Mouse (Mus musculus) hindbrain, embryonic 12.5 days (tissue): Measurements from ENCODE around the gene Acbd6. TPM values are rescaled to one million over a fixed set of nuclear protein-coding genes. Genes with fewer than 3 reads are reported as not detected.
A peak's percentile ranks its signal among the peaks of the same experiment; 100 is the strongest.

Experiments
- ATAC-seq: fragments of 200-750 bp; cut with Nextera tagmentation; 2 replicates; pipeline ENCODE4 v1.8.0; 2017; ENCODE audit warnings: moderate TSS enrichment; ENCODE audit not compliant: low FRiP score
- H3K27ac ChIP-seq: fragments of 300-500 bp; sonication (generic); 2 replicates; pipeline ENCODE4 v1.5.1; 2016; ENCODE audit warnings: mild to moderate bottlenecking
- H3K27me3 ChIP-seq: fragments of 300-500 bp; sonication (generic); 2 replicates; pipeline ENCODE4 v1.6.1; 2016; ENCODE audit warnings: mild to moderate bottlenecking
- H3K36me3 ChIP-seq: fragments of 300-500 bp; sonication (generic); 2 replicates; pipeline ENCODE4 v1.6.1; 2016; ENCODE audit warnings: mild to moderate bottlenecking
- H3K4me1 ChIP-seq: fragments of 300-500 bp; sonication (generic); 2 replicates; pipeline ENCODE4 v1.6.1; 2016
- H3K4me2 ChIP-seq: fragments of 300-500 bp; sonication (generic); replicated peaks from 2 replicates; pipeline ENCODE4 v1.6.1; 2016; ENCODE audit warnings: mild to moderate bottlenecking
- H3K4me3 ChIP-seq: fragments of 300-500 bp; sonication (generic); 2 replicates; pipeline ENCODE4 v1.5.1; 2016; ENCODE audit warnings: mild to moderate bottlenecking
- H3K9ac ChIP-seq: fragments of 300-500 bp; sonication (generic); 2 replicates; pipeline ENCODE4 v1.6.1; 2016; ENCODE audit warnings: mild to moderate bottlenecking, moderate library complexity
- H3K9me3 ChIP-seq: fragments of 300-500 bp; sonication (generic); replicated peaks from 2 replicates; pipeline ENCODE4 v1.6.1; 2016; ENCODE audit warnings: mild to moderate bottlenecking
- WGBS: fragments of 180-500 bp; shearing (Covaris S2); methylation state at CpG from one replicate; pipeline ENCODE4 v1.1.7; 2016; 5-methylcytosine and 5-hydroxymethylcytosine counted together
- polyA plus RNA-seq: library from polyadenylated mRNA; unstranded; fragments of >200 nt; fragmentation: Nextera tagmentation; extraction: Ambion mirVana; gene quantifications from 2 replicates; pipeline ENCODE4 v1.2.1, GENCODE M21; 2016

The Acbd6 gene
- polyA plus RNA-seq, 1 experiment from 2014 or later = 91.9 TPM

DNA sequence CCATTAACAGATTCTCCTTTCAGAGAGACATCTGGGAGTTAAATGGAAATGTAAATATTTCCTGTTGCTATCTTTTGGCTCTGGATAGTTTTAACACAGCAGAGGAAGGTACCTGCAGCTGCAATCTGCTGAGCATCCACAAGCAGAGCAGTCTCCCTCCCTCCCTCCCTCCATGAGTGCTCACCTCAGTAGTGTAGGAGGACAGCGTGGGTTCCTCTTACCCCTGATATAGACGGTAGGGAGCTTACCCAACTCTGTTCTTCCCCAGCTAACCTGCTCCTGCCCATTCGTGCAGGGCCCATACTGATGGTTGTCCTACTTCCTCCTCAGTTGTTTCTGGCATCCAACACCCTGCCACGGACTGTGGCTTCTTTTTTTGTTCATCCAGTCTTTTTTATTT, 50.6 kb downstream of the Acbd6 start:
- no peaks in the 10 kb centered on the region for H3K27me3 ChIP-seq

GRCm38 (mm10) chr1:155614426-155614825, 56.5 kb downstream of the Acbd6 start:
- H3K9me3 ChIP-seq = no peaks in the 10 kb centered on the region
- H3K36me3 ChIP-seq = no peaks in the 10 kb centered on the region
- no peak overlapping the region for H3K27ac ChIP-seq
- H3K27me3 ChIP-seq = no peaks in the 10 kb centered on the region
- ATAC-seq = no peak
- no peaks in the 10 kb centered on the region for H3K4me1 ChIP-seq
- H3K4me2 ChIP-seq = no peak overlapping the region
- no peak overlapping the region for H3K4me3 ChIP-seq
- 54% methylated on average over 2 of the region's 2 CpGs for WGBS
- no peak overlapping the region for H3K9ac ChIP-seq

More for the DNA sequence above, 50.6 kb downstream of the Acbd6 start:
- Histone ChIP-seq H3K4me2 (no peak overlapping the region), H3K4me3 (no peak overlapping the region), H3K4me1 (peaks cover 10% of the 10 kb centered on the region), H3K36me3 (no peaks in the 10 kb centered on the region), H3K9ac (no peak overlapping the region), H3K9me3 (no peaks in the 10 kb centered on the region), H3K27ac (no peak overlapping the region)
- WGBS = 64% methylated on average over 4 of the region's 4 CpGs
- ATAC-seq = no peak

- Histone ChIP-seq H3K9me3 (no peaks in the 10 kb centered on the region), H3K4me3 (no peak overlapping the region), H3K36me3 (peaks cover 7% of the 10 kb centered on the region; the same call in 1 of the 2 replicates), H3K9ac (no peak overlapping the region), H3K27me3 (no peaks in the 10 kb centered on the region), H3K27ac (no peak overlapping the region), H3K4me2 (no peak overlapping the region), H3K4me1 (no peaks in the 10 kb centered on the region)
- WGBS = 81% methylated on average over 6 of the region's 6 CpGs
- no peak for ATAC-seq
These were observed 63.2 kb downstream of the Acbd6 start for GRCm38 (mm10) chr1:155621075-155621474.

DNA sequence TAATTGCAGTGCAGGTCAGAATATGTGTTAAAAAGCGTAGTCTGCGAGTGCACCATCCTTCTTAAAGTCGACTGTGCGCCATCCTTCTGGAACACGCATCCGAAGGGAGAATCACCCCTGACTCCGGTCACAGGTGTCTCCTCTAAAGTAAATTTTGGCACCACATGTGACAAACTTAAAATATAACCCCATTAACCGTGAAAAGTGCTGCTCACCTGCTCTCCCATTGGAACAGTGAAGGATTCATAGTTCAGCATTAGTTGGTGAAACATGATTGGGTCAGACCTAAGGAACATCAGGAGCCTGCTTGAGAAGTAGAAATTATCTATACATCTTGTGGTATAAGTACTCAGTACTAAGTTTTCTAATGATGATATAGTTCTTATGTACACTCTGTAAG, 65.3 kb downstream of the Acbd6 start:
- Histone ChIP-seq H3K9me3 (no peaks in the 10 kb centered on the region), H3K27me3 (no peaks in the 10 kb centered on the region), H3K27ac (no peak overlapping the region), H3K36me3 (peaks cover 7% of the 10 kb centered on the region; the same call in 1 of the 2 replicates), H3K4me3 (no peak overlapping the region), H3K4me2 (no peak overlapping the region), H3K4me1 (no peaks in the 10 kb centered on the region), H3K9ac (no peak overlapping the region)
- no peak for ATAC-seq
- over 99% methylated on average over 8 of the region's 8 CpGs for WGBS

DNA sequence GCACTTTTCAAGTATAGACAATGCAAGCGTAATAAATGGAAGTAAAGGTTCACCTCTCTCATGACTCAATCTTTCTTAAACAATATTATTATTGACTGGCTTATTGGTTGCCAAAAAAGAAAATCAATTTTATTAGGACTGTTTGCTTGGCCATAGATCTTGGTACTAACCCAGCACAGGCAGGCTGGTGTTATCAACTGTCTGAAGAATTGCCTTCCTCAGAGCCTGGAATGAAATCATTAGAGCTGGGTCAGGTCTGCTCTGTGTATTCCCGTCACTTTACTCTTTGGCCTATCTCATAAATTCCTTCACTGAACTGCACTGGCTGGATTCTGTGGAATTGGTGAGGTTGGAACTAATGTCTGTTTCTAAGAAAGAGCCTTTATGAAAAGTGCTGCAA, 69.8 kb downstream of the Acbd6 start:
- Histone ChIP-seq H3K27ac (no peak overlapping the region), H3K36me3 (peaks cover 7% of the 10 kb centered on the region; the same call in 1 of the 2 replicates), H3K9me3 (no peaks in the 10 kb centered on the region), H3K4me3 (no peak overlapping the region), H3K27me3 (no peaks in the 10 kb centered on the region), H3K4me2 (no peak overlapping the region), H3K4me1 (no peaks in the 10 kb centered on the region), H3K9ac (no peak overlapping the region)
- 89% methylated on average over 2 of the region's 2 CpGs for WGBS
- no peak for ATAC-seq

- ATAC-seq = no peak
- no peaks in the 10 kb centered on the region for H3K4me1 ChIP-seq
- no peaks in the 10 kb centered on the region for H3K27me3 ChIP-seq
- no peaks in the 10 kb centered on the region for H3K9me3 ChIP-seq
- H3K27ac ChIP-seq = no peak overlapping the region
- 79% methylated on average over 7 of the region's 7 CpGs for WGBS
- H3K4me2 ChIP-seq = no peak overlapping the region
- H3K9ac ChIP-seq = no peak overlapping the region
- no peaks in the 10 kb centered on the region for H3K36me3 ChIP-seq
- no peak overlapping the region for H3K4me3 ChIP-seq
These were observed 78.7 kb downstream of the Acbd6 start for GRCm38 (mm10) chr1:155636648-155637047.

- no peaks in the 10 kb centered on the region for H3K9me3 ChIP-seq
- H3K27ac ChIP-seq = no peak overlapping the region; the same call in 1 of the 2 replicates
- H3K4me1 ChIP-seq = no peaks in the 10 kb centered on the region
- WGBS = 89% methylated on average over 5 of the region's 5 CpGs
- H3K27me3 ChIP-seq = no peaks in the 10 kb centered on the region
- H3K4me2 ChIP-seq = no peak overlapping the region
- no peaks in the 10 kb centered on the region for H3K36me3 ChIP-seq
- ATAC-seq = no peak
- no peak overlapping the region for H3K9ac ChIP-seq
- H3K4me3 ChIP-seq = no peak overlapping the region
These were observed 87.9 kb downstream of the Acbd6 start for GRCm38 (mm10) chr1:155645816-155646215.

- Histone ChIP-seq H3K4me1 (no peaks in the 10 kb centered on the region), H3K27ac (no peak overlapping the region), H3K27me3 (no peaks in the 10 kb centered on the region), H3K9me3 (no peaks in the 10 kb centered on the region), H3K36me3 (no peaks in the 10 kb centered on the region), H3K9ac (no peak overlapping the region), H3K4me2 (no peak overlapping the region), H3K4me3 (no peak overlapping the region)
- WGBS = 70% methylated on average over 10 of the region's 10 CpGs
- no peak for ATAC-seq
These were observed 88.7 kb downstream of the Acbd6 start for GRCm38 (mm10) chr1:155646345-155647307.

- no peak for ATAC-seq
- WGBS = 81% methylated on average over 9 of the region's 9 CpGs
- Histone ChIP-seq H3K4me3 (no peak overlapping the region), H3K9me3 (no peaks in the 10 kb centered on the region), H3K4me2 (no peak overlapping the region), H3K36me3 (no peaks in the 10 kb centered on the region), H3K9ac (no peak overlapping the region), H3K4me1 (peaks cover 4% of the 10 kb centered on the region; the same call in 1 of the 2 replicates), H3K27me3 (no peaks in the 10 kb centered on the region), H3K27ac (no peak overlapping the region)
These were observed 92.4 kb downstream of the Acbd6 start for GRCm38 (mm10) chr1:155650121-155650846.

DNA sequence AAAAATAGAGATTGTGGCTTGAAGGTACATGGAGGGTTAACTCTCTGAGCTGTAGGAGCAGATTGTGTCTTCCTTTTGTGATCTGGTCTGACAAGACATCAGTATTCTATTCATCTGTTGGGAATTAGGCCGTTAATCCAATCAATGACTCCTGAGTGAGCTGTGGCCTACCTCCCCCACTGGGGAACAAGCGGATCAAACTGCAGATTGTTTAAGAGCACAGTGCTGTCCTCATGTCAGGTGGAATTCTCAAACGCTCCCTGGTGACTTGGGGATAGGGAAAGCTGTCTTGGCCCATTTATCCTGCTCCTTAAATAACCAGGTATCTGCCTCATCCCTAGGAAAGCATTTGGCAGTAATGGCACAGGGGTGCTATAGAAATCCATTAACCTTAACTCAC, 97.0 kb downstream of the Acbd6 start:
- H3K9ac ChIP-seq = no peak overlapping the region
- H3K27ac ChIP-seq = no peak overlapping the region
- WGBS = 19% methylated on average over 3 of the region's 3 CpGs
- H3K27me3 ChIP-seq = no peaks in the 10 kb centered on the region
- ATAC-seq = 0 out of 2 replicates have a peak, but pooled peaks have one; percentile 52
- peaks cover 4% of the 10 kb centered on the region; the same call in 1 of the 2 replicates for H3K4me1 ChIP-seq
- H3K9me3 ChIP-seq = no peaks in the 10 kb centered on the region
- H3K4me2 ChIP-seq = no peak overlapping the region
- no peaks in the 10 kb centered on the region for H3K36me3 ChIP-seq
- no peak overlapping the region for H3K4me3 ChIP-seq

GRCm38 (mm10) chr1:155656321-155656720, 98.4 kb downstream of the Acbd6 start:
- Histone ChIP-seq H3K9me3 (no peaks in the 10 kb centered on the region), H3K4me3 (no peak overlapping the region), H3K27ac (no peak overlapping the region), H3K4me1 (peaks cover 4% of the 10 kb centered on the region; the same call in 1 of the 2 replicates), H3K36me3 (no peaks in the 10 kb centered on the region), H3K9ac (no peak overlapping the region), H3K27me3 (no peaks in the 10 kb centered on the region), H3K4me2 (no peak overlapping the region)
- 70% methylated on average over 5 of the region's 5 CpGs for WGBS
- ATAC-seq = no peak

GRCm38 (mm10) chr1:155663994-155664393, 106.1 kb downstream of the Acbd6 start:
- WGBS = 85% methylated on average over 5 of the region's 5 CpGs
- no peaks in the 10 kb centered on the region for H3K4me1 ChIP-seq
- H3K4me2 ChIP-seq = no peak overlapping the region
- no peaks in the 10 kb centered on the region for H3K27me3 ChIP-seq
- H3K9ac ChIP-seq = no peak overlapping the region
- no peaks in the 10 kb centered on the region for H3K36me3 ChIP-seq
- no peak overlapping the region for H3K27ac ChIP-seq
- ATAC-seq = no peak
- no peaks in the 10 kb centered on the region for H3K9me3 ChIP-seq
- H3K4me3 ChIP-seq = no peak overlapping the region
